Mouse (Mus musculus) heart, embryonic 12.5 days (tissue): ENCODE measurements at regions not wholly inside any gene's neighbourhood (a gene's known extent, or its start where the extent isn't known, plus 50 kb on each side); places are given as distances from the start of the nearest gene placed in this dataset.

Source experiments
- ATAC-seq: fragments of 200-750 bp; cut with Nextera tagmentation; 2 replicates; pipeline ENCODE4 v1.8.0; 2017; ENCODE audit warnings: moderate TSS enrichment, moderate library complexity; ENCODE audit not compliant: insufficient number of reproducible peaks, low FRiP score
- H3K27ac ChIP-seq: fragments of 300-500 bp; sonication (generic); 2 replicates; pipeline ENCODE4 v1.5.1; 2016; ENCODE audit warnings: mild to moderate bottlenecking, moderate library complexity; ENCODE audit not compliant: poor library complexity, severe bottlenecking
- H3K27me3 ChIP-seq: fragments of 300-500 bp; sonication (generic); replicated peaks from 2 replicates; pipeline ENCODE4 v1.6.1; 2016; ENCODE audit warnings: mild to moderate bottlenecking, moderate library complexity
- H3K36me3 ChIP-seq: fragments of 300-500 bp; sonication (generic); 2 replicates; pipeline ENCODE4 v1.6.1; 2016; ENCODE audit warnings: mild to moderate bottlenecking, moderate library complexity
- H3K4me1 ChIP-seq: fragments of 300-500 bp; sonication (generic); replicated peaks from 2 replicates; pipeline ENCODE4 v1.6.1; 2016; ENCODE audit warnings: mild to moderate bottlenecking
- H3K4me2 ChIP-seq: fragments of 300-500 bp; sonication (generic); 2 replicates; pipeline ENCODE4 v1.6.1; 2016; ENCODE audit warnings: mild to moderate bottlenecking, moderate library complexity
- H3K4me3 ChIP-seq: fragments of 300-500 bp; sonication (generic); 2 replicates; pipeline ENCODE4 v1.5.1; 2016; ENCODE audit warnings: mild to moderate bottlenecking
- H3K9ac ChIP-seq: fragments of 300-500 bp; sonication (generic); 2 replicates; pipeline ENCODE4 v1.6.1; 2016; ENCODE audit warnings: mild to moderate bottlenecking, moderate library complexity
- H3K9me3 ChIP-seq: fragments of 300-500 bp; sonication (generic); replicated peaks from 2 replicates; pipeline ENCODE4 v1.6.1; 2016; ENCODE audit warnings: mild to moderate bottlenecking, moderate library complexity
- whole genome bisulfite sequencing: fragments of 180-500 bp; shearing (Covaris S2); methylation state at CpG from one replicate; pipeline ENCODE4 v1.1.7; 2016; 5-methylcytosine and 5-hydroxymethylcytosine counted together

DNA sequence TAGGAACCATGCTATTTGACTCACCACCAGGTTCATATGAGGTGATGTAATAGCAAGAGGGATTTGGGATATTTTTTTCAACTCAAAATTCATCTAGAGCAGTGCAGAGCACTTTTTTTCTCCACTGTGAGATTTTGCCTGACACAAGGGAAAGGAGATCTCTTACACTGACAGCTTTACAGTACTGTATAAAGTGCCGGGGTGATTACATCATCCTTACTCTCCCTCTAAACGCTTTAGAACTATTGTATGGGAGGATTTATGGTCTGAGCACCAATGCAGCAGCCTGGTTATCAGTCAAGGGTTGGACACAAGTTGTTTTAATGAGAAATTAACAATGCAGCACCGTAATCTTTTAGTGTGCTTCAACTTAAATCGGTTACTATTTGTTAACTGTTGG, 196.5 kb downstream of the Bmp2 start:
- no peaks in the 10 kb centered on the region for H3K4me1 ChIP-seq
- ATAC-seq = no peak
- H3K27me3 ChIP-seq = no peaks in the 10 kb centered on the region
- no peak overlapping the region for H3K9ac ChIP-seq
- H3K4me3 ChIP-seq = no peak overlapping the region
- 56% methylated on average over 4 of the region's 4 CpGs for WGBS
- H3K36me3 ChIP-seq = no peaks in the 10 kb centered on the region
- H3K9me3 ChIP-seq = no peaks in the 10 kb centered on the region
- H3K4me2 ChIP-seq = no peak overlapping the region
- no peak overlapping the region for H3K27ac ChIP-seq

- H3K4me3 ChIP-seq = no peak overlapping the region
- WGBS = 65% methylated on average over 4 of the region's 4 CpGs
- no peaks in the 10 kb centered on the region for H3K9me3 ChIP-seq
- no peak overlapping the region for H3K27ac ChIP-seq
- no peak overlapping the region for H3K9ac ChIP-seq
- no peak overlapping the region for H3K4me2 ChIP-seq
- H3K36me3 ChIP-seq = no peaks in the 10 kb centered on the region
- H3K27me3 ChIP-seq = no peaks in the 10 kb centered on the region
- H3K4me1 ChIP-seq = no peaks in the 10 kb centered on the region
- no peak for ATAC-seq
Measured at GRCm38 (mm10) chr2:133749846-133750637, 198.1 kb downstream of the Bmp2 start.

- no peak for ATAC-seq
- H3K4me1 ChIP-seq = no peaks in the 10 kb centered on the region
- H3K4me2 ChIP-seq = no peak overlapping the region
- H3K9ac ChIP-seq = no peak overlapping the region
- WGBS = 74% methylated on average over 3 of the region's 3 CpGs
- no peak overlapping the region for H3K4me3 ChIP-seq
- no peaks in the 10 kb centered on the region for H3K27me3 ChIP-seq
- H3K27ac ChIP-seq = no peak overlapping the region
- no peaks in the 10 kb centered on the region for H3K36me3 ChIP-seq
- no peaks in the 10 kb centered on the region for H3K9me3 ChIP-seq
Measured at GRCm38 (mm10) chr2:133754088-133754487, 202.1 kb downstream of the Bmp2 start.

DNA sequence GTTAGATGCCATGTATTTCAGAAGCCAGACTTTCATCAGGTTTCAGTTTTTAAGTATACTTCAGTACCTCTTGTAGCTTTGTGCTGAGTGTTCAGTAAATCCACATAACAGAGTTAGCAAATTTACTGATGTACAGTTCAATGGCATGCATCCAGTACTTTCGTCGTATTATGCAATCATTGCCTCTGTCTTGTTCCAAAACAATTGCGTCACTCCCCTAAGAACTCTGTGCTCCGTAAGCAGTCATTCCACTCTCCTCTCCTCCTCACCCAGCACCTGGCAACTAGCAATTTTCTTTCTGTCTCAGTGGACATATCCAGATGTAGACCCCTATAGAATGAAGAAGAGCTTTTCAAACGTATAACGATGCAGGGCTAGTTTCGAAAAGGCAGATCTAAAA, 209.5 kb downstream of the Bmp2 start:
- Histone ChIP-seq H3K4me2 (no peak overlapping the region), H3K4me1 (no peaks in the 10 kb centered on the region), H3K9ac (no peak overlapping the region), H3K36me3 (no peaks in the 10 kb centered on the region), H3K4me3 (no peak overlapping the region), H3K9me3 (no peaks in the 10 kb centered on the region), H3K27me3 (no peaks in the 10 kb centered on the region), H3K27ac (no peak overlapping the region)
- WGBS = 82% methylated on average over 7 of the region's 7 CpGs
- no peak for ATAC-seq

- no peak for ATAC-seq
- H3K4me3 ChIP-seq = no peak overlapping the region
- no peaks in the 10 kb centered on the region for H3K9me3 ChIP-seq
- no peak overlapping the region for H3K4me2 ChIP-seq
- H3K4me1 ChIP-seq = no peaks in the 10 kb centered on the region
- no peaks in the 10 kb centered on the region for H3K36me3 ChIP-seq
- H3K27me3 ChIP-seq = no peaks in the 10 kb centered on the region
- WGBS = 80% methylated on average over 1 of the region's 1 CpGs
- H3K27ac ChIP-seq = no peak overlapping the region
- no peak overlapping the region for H3K9ac ChIP-seq
Measured at GRCm38 (mm10) chr2:133768546-133768945, 216.6 kb downstream of the Bmp2 start.

DNA sequence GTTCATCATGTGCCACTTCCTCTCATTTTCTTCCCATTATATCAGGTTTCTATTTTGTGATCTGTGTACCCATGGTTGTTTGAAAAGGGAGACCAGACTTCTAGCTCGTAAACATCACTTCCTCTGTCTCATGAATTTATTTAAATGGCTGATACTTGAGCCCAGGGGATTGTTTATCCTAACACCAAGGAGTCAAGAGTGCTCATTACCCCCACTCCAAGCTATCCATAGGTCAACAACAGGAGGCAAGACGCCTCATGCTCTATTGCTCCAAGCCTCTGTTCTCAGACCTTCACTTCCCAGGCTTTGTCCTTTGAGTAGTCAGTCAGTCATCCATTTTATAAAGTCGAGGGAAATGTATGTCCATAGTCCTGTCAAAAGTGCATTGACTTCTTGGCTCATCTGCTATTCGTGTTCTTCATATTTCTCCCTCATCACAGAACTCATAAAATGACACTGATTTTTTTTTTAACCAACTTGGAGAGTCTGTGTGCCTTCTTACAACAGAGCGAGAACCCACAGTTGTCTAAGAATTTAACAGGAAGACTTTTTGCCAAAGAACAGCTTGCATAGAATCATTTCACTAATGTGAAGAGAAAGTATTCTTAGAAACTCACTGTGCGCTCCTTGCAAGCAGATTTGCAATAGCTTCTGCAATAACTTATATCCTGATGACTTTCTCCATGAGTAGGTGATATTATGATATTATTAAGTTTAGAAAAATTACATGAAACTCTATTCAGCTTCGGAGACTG, 231.8 kb downstream of the Bmp2 start:
- no peak for ATAC-seq
- WGBS = 67% methylated on average over 7 of the region's 7 CpGs
- no peak overlapping the region for H3K4me2 ChIP-seq
- H3K27ac ChIP-seq = no peak overlapping the region
- no peaks in the 10 kb centered on the region for H3K9me3 ChIP-seq
- no peak overlapping the region for H3K4me3 ChIP-seq
- no peak overlapping the region for H3K9ac ChIP-seq
- H3K27me3 ChIP-seq = no peaks in the 10 kb centered on the region
- H3K36me3 ChIP-seq = no peaks in the 10 kb centered on the region
- H3K4me1 ChIP-seq = no peaks in the 10 kb centered on the region

GRCm38 (mm10) chr2:133791031-133791430, 239.1 kb downstream of the Bmp2 start:
- ATAC-seq = no peak
- Histone ChIP-seq H3K9ac (no peak overlapping the region), H3K27ac (no peak overlapping the region), H3K9me3 (no peaks in the 10 kb centered on the region), H3K4me3 (no peak overlapping the region), H3K27me3 (no peaks in the 10 kb centered on the region), H3K36me3 (no peaks in the 10 kb centered on the region), H3K4me2 (no peak overlapping the region), H3K4me1 (peaks cover 5% of the 10 kb centered on the region)
- WGBS = 71% methylated on average over 1 of the region's 1 CpGs

DNA sequence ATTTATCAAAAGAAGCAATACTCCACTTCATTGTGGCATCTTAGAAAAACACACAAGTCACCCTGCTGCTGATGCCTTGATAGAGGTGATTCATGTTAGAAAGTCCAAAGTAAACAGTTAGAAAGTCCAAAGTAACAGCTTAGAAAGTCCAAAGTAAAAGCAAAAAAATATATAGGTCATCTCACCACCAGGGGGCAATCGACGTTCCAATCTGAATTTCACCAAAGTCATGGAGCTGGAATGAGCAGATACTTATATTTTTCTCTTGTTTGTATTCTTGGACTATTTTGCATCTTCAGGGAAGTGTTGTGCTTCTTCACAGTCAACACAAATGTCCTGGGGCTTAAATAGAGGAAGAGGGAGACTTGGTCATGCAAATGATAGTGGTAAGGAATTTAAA, 241.3 kb downstream of the Bmp2 start:
- H3K9ac ChIP-seq = no peak overlapping the region
- no peak overlapping the region for H3K4me3 ChIP-seq
- WGBS = 28% methylated on average over 2 of the region's 2 CpGs
- ATAC-seq = no peak
- no peaks in the 10 kb centered on the region for H3K27me3 ChIP-seq
- no peak overlapping the region for H3K27ac ChIP-seq
- H3K9me3 ChIP-seq = no peaks in the 10 kb centered on the region
- H3K36me3 ChIP-seq = no peaks in the 10 kb centered on the region
- peaks cover 5% of the 10 kb centered on the region for H3K4me1 ChIP-seq
- no peak overlapping the region for H3K4me2 ChIP-seq

GRCm38 (mm10) chr2:133802666-133803065, 250.7 kb downstream of the Bmp2 start:
- no peak overlapping the region for H3K4me2 ChIP-seq
- 50% methylated on average over 3 of the region's 3 CpGs for WGBS
- H3K27me3 ChIP-seq = no peaks in the 10 kb centered on the region
- no peak overlapping the region for H3K27ac ChIP-seq
- no peak for ATAC-seq
- H3K36me3 ChIP-seq = no peaks in the 10 kb centered on the region
- no peak overlapping the region for H3K9ac ChIP-seq
- H3K4me3 ChIP-seq = no peak overlapping the region
- no peaks in the 10 kb centered on the region for H3K4me1 ChIP-seq
- no peaks in the 10 kb centered on the region for H3K9me3 ChIP-seq

GRCm38 (mm10) chr2:133821418-133821817, 269.5 kb downstream of the Bmp2 start:
- H3K4me3 ChIP-seq = no peak overlapping the region
- H3K36me3 ChIP-seq = no peaks in the 10 kb centered on the region
- H3K27ac ChIP-seq = no peak overlapping the region
- H3K9me3 ChIP-seq = no peaks in the 10 kb centered on the region
- H3K9ac ChIP-seq = no peak overlapping the region
- H3K27me3 ChIP-seq = no peaks in the 10 kb centered on the region
- no peak overlapping the region for H3K4me2 ChIP-seq
- ATAC-seq = no peak
- no peaks in the 10 kb centered on the region for H3K4me1 ChIP-seq
- WGBS = 81% methylated on average over 4 of the region's 4 CpGs

GRCm38 (mm10) chr2:133829406-133829805, 277.4 kb downstream of the Bmp2 start:
- no peak for ATAC-seq
- 92% methylated on average over 1 of the region's 1 CpGs for WGBS
- no peaks in the 10 kb centered on the region for H3K27me3 ChIP-seq
- H3K27ac ChIP-seq = no peak overlapping the region
- H3K9me3 ChIP-seq = no peaks in the 10 kb centered on the region
- no peak overlapping the region for H3K9ac ChIP-seq
- no peak overlapping the region for H3K4me2 ChIP-seq
- H3K4me1 ChIP-seq = no peaks in the 10 kb centered on the region
- H3K4me3 ChIP-seq = no peak overlapping the region
- no peaks in the 10 kb centered on the region for H3K36me3 ChIP-seq
